Mouse (Mus musculus) lung, postnatal 25 days (tissue): Measurements from ENCODE around the gene Fam186b.

Experiments used
- DNase-seq: peaks from one replicate; pipeline ENCODE4 v3.0.0; 2022; ENCODE audit warnings: low spot score

Fam186b gene

GRCm38 (mm10) chr15:99320168-99320674 is 24.5 kb upstream of the Fam186b start:
- DNase-seq = no peak

- peak; percentile 48 for DNase-seq
Measured at GRCm38 (mm10) chr15:99319411-99319871, 23.8 kb upstream of the Fam186b start.

GRCm38 (mm10) chr15:99318861-99319410 is 23.2 kb upstream of the Fam186b start:
- DNase-seq = no peak

- no peak for DNase-seq
Measured at GRCm38 (mm10) chr15:99318071-99318470, 22.4 kb upstream of the Fam186b start.

GRCm38 (mm10) chr15:99317267-99317651 is 21.6 kb upstream of the Fam186b start:
- DNase-seq = peak; percentile 84

GRCm38 (mm10) chr15:99316314-99317266 is 20.9 kb upstream of the Fam186b start:
- DNase-seq = peak; percentile 85

- DNase-seq = peak; percentile 52
Measured at GRCm38 (mm10) chr15:99314891-99315290, 19.2 kb upstream of the Fam186b start.

DNA sequence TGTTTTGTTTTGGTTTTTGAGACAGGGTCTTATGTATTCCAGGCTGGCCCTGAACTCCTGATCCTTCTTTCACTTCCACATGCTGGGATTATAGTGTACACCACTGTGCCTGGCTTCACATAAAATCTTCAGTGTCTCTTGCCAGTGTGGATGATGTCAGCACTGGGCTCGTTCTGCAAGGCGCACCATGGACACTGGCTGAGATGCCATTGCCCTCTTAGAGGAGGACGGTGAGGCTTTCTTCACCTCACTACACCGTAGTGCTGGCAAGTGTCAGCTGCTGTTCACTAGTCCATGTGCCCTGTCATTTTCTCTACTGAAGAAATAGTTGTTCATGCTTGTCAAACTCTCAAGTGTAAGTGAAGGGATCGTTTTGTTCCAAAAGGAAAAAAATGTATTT is 14.9 kb upstream of the Fam186b start:
- DNase-seq = no peak

- DNase-seq = no peak
Measured at GRCm38 (mm10) chr15:99309549-99309948, 13.9 kb upstream of the Fam186b start.

DNA sequence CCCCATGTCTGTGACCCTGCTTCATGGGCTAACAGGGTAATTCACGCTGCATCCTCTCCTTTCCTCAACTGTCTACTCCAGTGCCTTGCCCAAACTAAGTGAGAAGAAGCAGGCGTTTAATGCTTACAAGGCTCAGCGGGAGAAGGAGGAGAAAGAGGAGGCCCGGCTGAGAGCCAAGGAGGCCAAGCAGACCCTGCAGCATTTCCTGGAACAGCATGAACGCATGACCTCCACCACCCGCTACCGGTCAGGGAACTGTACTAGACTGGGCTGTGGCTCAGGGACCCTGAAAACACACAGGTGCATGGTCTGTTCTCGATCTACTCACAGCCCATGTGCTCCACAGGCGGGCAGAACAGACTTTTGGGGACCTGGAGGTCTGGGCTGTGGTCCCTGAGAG is 11.8 kb upstream of the Fam186b start:
- DNase-seq = no peak

GRCm38 (mm10) chr15:99296213-99296612 is 525 bp upstream of the Fam186b start:
- no peak for DNase-seq

GRCm38 (mm10) chr15:99294813-99295374 is 794 bp downstream of the Fam186b start, which contains the start of gene Prpf40b:
Prpf40b (plus strand) TSS chr15:99295087.
- peak; percentile 93 for DNase-seq

- DNase-seq = no peak
Measured at GRCm38 (mm10) chr15:99294287-99294686, 1.4 kb downstream of the Fam186b start.

DNA sequence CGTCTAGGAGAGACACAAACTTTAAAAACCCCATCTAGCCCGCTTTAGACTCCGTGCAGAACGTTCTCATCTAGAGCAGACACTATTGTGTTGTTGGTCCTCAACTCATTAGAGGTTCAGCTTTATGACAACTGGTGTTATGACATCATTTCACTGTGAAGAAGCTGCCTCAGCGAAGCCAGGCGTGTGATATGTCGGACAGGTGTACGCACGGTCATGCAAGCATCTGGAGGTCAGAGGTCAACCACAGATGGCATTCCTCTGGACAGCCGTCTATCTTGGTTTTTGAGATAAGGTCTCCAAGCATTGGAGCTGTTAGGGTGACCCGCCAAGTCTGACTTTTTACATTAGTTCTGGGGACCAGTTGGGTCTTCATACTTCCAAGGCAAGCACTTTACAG is 5.1 kb downstream of the Fam186b start:
- DNase-seq = no peak

- no peak for DNase-seq
Measured at GRCm38 (mm10) chr15:99285189-99285535, 10.5 kb downstream of the Fam186b start.

GRCm38 (mm10) chr15:99284527-99285188 is 11.0 kb downstream of the Fam186b start:
- peak; percentile 63 for DNase-seq

DNA sequence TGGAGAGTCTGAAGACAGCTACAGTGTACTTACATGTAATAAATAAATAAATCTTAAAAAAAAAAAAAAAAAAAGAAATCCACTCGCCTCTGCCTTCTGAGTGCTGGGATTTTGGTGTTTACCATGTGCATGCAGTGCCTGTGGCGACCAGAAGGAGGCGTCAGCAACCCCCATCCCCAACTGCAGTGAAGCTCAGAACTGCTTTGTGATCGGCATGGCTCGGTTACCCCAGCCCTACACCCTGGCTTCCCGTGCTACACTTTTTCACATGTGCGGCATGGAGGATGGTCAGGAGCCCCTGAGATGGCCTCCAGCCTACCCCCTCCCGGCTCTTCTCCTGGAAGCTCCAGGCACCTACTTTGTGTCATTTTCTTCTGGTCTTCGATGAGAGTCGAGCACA is 12.2 kb downstream of the Fam186b start:
- no peak for DNase-seq

GRCm38 (mm10) chr15:99278271-99278670 is 17.4 kb downstream of the Fam186b start:
- no peak for DNase-seq

GRCm38 (mm10) chr15:99276095-99276494 is 19.6 kb downstream of the Fam186b start:
- no peak for DNase-seq

- peak; percentile 86 for DNase-seq
Measured at GRCm38 (mm10) chr15:99265679-99266078, 30.0 kb downstream of the Fam186b start.

- DNase-seq = no peak
Measured at GRCm38 (mm10) chr15:99264363-99264762, 31.3 kb downstream of the Fam186b start.

DNA sequence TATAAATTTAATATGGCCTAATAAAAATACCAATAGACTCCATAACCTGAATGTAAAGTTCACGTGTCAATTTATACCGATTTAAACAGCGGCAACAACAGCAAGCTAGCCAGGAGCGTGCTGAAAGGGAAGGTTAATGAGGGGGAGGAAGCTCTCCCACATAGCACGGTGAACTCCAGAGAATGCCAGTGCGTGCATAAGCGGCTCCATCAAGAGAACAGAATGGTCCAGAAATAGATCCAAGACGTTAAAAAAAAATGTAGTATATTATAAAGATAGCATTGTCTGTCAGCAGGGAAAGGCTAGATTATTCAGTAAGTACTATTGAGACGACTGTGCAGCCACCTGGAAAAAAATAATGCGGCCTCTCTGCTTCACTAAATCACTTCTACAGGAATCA is 33.0 kb downstream of the Fam186b start:
- DNase-seq = no peak
